Mouse (Mus musculus) telencephalon, adult 2 months (tissue): ENCODE measurements around the gene Gm13276.
"Not testable (repeated sequence)": the region's sequence is repeated elsewhere in the genome, so short reads cannot be mapped to it uniquely, and the experiment has no call there.

Source experiments
- DNase-seq: peaks from one replicate; pipeline ENCODE4 v3.0.0-alpha.2; 2011; ENCODE audit warnings: low read depth, low spot score

Gm13276 gene

DNA sequence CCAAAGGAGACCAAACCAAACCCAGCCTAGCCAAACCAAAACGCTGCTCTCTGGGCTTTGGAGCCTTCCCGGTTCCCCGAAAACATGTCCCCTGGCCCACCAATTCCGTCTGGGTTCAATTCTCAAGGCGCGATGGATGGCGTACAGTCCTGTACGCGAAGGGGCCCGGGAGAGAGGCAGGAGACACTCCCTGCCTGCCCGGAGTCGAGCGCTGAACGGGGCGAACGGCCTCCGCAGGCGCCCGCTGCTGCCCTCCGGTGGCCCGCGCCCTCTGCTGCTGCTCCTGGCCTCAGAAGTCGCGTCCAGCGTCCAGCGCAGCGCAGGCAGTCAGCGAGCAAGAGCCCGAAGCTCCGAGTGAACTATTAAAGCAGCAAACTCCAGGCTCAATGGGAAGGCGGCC lies 3.2 kb upstream of the Gm13276 start:
- not testable (repeated sequence) for DNase-seq

- DNase-seq = not testable (repeated sequence)
Observed at GRCm38 (mm10) chr4:88788402-88788801, 2.9 kb downstream of the Gm13276 start, which contains the start of gene Gm13277. Gm13277 (plus strand) TSS chr4:88788632.

- not testable (repeated sequence) for DNase-seq
Observed at GRCm38 (mm10) chr4:88791250-88791649, 5.7 kb downstream of the Gm13276 start, which contains the start of gene Gm13278. Gm13278 (plus strand) TSS chr4:88791550.

- not testable (repeated sequence) for DNase-seq
Observed at GRCm38 (mm10) chr4:88793936-88794675, 8.6 kb downstream of the Gm13276 start, which contains the start of gene Gm13275. Gm13275 (plus strand) TSS chr4:88794487.

GRCm38 (mm10) chr4:88797097-88797496 lies 11.6 kb downstream of the Gm13276 start, which contains the start of gene Gm13279:
Gm13279 (plus strand) TSS chr4:88797397.
- DNase-seq = not testable (repeated sequence)

DNA sequence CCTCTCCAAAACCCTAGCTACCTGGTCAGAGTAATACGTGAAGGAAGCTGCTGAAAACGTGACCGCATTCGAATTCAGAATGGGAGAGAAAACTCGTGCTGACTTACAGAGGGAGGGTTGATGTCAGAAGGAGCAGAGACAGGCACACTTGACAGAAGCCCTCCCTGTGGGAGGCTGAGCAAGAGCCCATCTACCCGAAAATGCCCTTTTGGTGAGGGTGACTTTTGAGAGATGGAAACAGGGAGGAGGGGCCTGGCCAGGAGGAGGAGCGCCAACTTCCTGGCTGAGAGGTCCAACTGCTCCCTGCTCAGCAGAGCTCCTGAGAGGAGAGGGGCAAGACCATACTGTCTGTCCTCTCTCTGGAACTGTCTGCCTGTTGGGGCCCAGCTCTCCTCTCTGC lies 13.9 kb downstream of the Gm13276 start, which contains the start of gene Gm13285:
Gm13285 (plus strand) TSS at position 301 of the 400 bp plus-strand sequence.
- DNase-seq = not testable (repeated sequence)

DNA sequence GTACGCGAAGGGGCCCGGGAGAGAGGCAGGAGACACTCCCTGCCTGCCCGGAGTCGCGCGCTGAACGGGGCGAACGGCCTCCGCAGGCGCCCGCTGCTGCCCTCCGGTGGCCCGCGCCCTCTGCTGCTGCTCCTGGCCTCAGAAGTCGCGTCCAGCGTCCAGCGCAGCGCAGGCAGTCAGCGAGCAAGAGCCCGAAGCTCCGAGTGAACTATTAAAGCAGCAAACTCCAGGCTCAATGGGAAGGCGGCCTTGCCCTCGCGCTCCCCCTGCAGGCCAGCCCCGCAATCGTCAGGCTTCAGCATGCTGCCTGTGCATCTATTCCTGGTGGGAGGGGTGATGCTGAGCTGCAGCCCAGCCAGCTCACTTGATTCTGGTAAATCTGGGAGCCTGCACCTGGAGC lies 17.4 kb downstream of the Gm13276 start, which contains the start of gene Gm13287:
Gm13287 (plus strand) TSS at position 301 of the 400 bp plus-strand sequence.
- not testable (repeated sequence) for DNase-seq

DNA sequence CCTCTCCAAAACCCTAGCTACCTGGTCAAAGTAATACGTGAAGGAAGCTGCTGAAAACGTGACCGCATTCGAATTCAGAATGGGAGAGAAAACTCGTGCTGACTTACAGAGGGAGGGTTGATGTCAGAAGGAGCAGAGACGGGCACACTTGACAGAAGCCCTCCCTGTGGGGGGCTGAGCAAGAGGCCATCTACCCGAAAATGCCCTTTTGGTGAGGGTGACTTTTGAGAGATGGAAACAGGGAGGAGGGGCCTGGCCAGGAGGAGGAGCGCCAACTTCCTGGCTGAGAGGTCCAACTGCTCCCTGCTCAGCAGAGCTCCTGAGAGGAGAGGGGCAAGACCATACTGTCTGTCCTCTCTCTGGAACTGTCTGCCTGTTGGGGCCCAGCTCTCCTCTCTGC lies 19.7 kb downstream of the Gm13276 start, which contains the start of gene Gm13288:
Gm13288 (plus strand) TSS at position 301 of the 400 bp plus-strand sequence.
- DNase-seq = not testable (repeated sequence)

DNA sequence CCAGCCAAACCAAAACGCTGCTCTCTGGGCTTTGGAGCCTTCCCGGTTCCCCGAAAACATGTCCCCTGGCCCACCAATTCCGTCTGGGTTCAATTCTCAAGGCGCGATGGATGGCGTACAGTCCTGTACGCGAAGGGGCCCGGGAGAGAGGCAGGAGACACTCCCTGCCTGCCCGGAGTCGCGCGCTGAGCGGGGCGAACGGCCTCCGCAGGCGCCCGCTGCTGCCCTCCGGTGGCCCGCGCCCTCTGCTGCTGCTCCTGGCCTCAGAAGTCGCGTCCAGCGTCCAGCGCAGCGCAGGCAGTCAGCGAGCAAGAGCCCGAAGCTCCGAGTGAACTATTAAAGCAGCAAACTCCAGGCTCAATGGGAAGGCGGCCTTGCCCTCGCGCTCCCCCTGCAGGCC lies 20.3 kb downstream of the Gm13276 start:
- DNase-seq = not testable (repeated sequence)

DNA sequence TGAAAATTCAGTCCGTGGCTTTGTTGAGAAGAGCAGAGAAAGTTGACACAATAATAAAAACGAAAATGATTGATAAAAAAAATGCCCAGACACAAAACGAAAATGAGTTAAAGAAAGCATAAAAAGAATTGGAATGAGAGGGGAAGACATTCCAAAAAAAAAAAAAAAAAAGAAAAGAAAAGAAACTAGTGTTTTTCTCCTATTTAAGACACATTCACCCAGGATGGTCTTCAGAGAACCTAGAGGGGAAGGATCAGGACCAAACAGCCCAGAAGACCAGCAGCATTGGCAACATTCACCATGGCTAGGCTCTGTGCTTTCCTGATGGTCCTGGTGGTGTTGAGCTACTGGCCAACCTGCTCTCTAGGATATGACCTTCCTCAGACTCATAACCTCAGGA lies 30.4 kb downstream of the Gm13276 start, which contains the start of gene Ifna7:
Ifna7 (plus strand) TSS at position 301 of the 400 bp plus-strand sequence.
- DNase-seq = no peak

- no peak for DNase-seq
Observed at GRCm38 (mm10) chr4:88819659-88820058, 34.1 kb downstream of the Gm13276 start, which contains the start of gene Ifna11. Ifna11 (plus strand) TSS chr4:88819959.

GRCm38 (mm10) chr4:88822995-88823394 lies 37.5 kb downstream of the Gm13276 start:
- DNase-seq = no peak

DNA sequence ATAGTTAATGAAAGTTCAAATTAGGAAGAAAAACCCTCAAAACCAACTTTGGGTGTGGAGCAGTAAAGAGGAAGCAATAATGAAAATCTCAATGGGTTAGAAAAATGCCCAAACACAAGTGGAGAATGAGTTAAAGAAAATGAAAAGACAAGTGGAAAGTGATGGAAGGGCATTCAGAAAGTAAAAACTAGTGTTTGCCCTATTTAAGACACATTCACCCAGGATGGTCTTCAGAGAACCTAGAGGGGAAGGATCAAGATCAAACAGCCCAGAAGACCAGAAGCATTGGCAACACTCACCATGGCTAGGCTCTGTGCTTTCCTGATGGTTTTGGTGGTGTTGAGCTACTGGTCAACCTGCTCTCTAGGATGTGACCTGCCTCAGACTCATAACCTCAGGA lies 41.6 kb downstream of the Gm13276 start, which contains the start of gene Ifna6:
Ifna6 (plus strand) TSS at position 301 of the 400 bp plus-strand sequence.
- not testable (repeated sequence) for DNase-seq

GRCm38 (mm10) chr4:88830523-88830922 lies 45.0 kb downstream of the Gm13276 start:
- no peak for DNase-seq

GRCm38 (mm10) chr4:88835225-88835624 lies 49.7 kb downstream of the Gm13276 start, which contains the start of gene Ifna5:
Ifna5 (plus strand) TSS chr4:88835525.
- not testable (repeated sequence) for DNase-seq
